Mouse (Mus musculus) limb, embryonic 14.5 days (tissue): ENCODE results near the gene Rab3a. TPM values are rescaled to one million over a fixed set of nuclear protein-coding genes. Genes with fewer than 3 reads are reported as not detected.

Source experiments
- ATAC-seq: fragments of 200-750 bp; cut with Nextera tagmentation; 2 replicates; pipeline ENCODE4 v1.8.0; 2017; ENCODE audit warnings: low read depth, moderate number of reproducible peaks, moderate TSS enrichment; ENCODE audit not compliant: low FRiP score
- DNase-seq: peaks from one replicate; pipeline ENCODE4 v3.0.0-alpha.2; 2015; ENCODE audit warnings: low spot score
- H3K27ac ChIP-seq: fragments of 300-500 bp; sonication (generic); replicated peaks from 2 replicates; pipeline ENCODE4 v1.5.1; 2014; ENCODE audit warnings: low read depth, mild to moderate bottlenecking, low read length, moderate library complexity, mixed read lengths
- H3K27me3 ChIP-seq: fragments of 300-500 bp; sonication (generic); 2 replicates; pipeline ENCODE4 v1.6.1; 2014; ENCODE audit warnings: low read length, mixed read lengths; ENCODE audit not compliant: control insufficient read depth, insufficient read depth
- H3K36me3 ChIP-seq: fragments of 300-500 bp; sonication (generic); 2 replicates; pipeline ENCODE4 v1.6.1; 2014; ENCODE audit warnings: mild to moderate bottlenecking, low read length, moderate library complexity, mixed read lengths; ENCODE audit not compliant: control insufficient read depth, insufficient read depth
- H3K4me1 ChIP-seq: fragments of 300-500 bp; sonication (generic); 2 replicates; pipeline ENCODE4 v1.6.1; 2014; ENCODE audit warnings: antibody characterized with exemption, low read length, mixed read lengths; ENCODE audit not compliant: control insufficient read depth, insufficient read depth
- H3K4me2 ChIP-seq: fragments of 300-500 bp; sonication (generic); replicated peaks from 2 replicates; pipeline ENCODE4 v1.6.1; 2014; ENCODE audit warnings: low read depth, mild to moderate bottlenecking, low read length, moderate library complexity; ENCODE audit not compliant: severe bottlenecking
- H3K4me3 ChIP-seq: fragments of 300-500 bp; sonication (generic); replicated peaks from 2 replicates; pipeline ENCODE4 v1.5.1; 2014; ENCODE audit warnings: low read length
- H3K9ac ChIP-seq: fragments of 300-500 bp; sonication (generic); 2 replicates; pipeline ENCODE4 v1.6.1; 2014; ENCODE audit warnings: mild to moderate bottlenecking, low read depth, low read length, moderate library complexity; ENCODE audit not compliant: severe bottlenecking
- H3K9me3 ChIP-seq: fragments of 300-500 bp; sonication (generic); 2 replicates; pipeline ENCODE4 v1.6.1; 2016; ENCODE audit warnings: low read length; ENCODE audit not compliant: control insufficient read depth
- POLR2A ChIP-seq: fragments of 200-500 bp; IDR thresholded peaks from 2 replicates; pipeline ENCODE4 v1.8.0; 2012; ENCODE audit warnings: inconsistent platforms, mild to moderate bottlenecking, moderate library complexity, borderline replicate concordance; ENCODE audit not compliant: insufficient read depth, insufficient read length; ENCODE audit errors: extremely low read depth
- WGBS: fragments of 180-500 bp; shearing (Covaris S2); extraction: QIAGEN DNeasy Blood & Tissue Kit; methylation state at CpG from one replicate; pipeline ENCODE4 v1.1.7; 2014; 5-methylcytosine and 5-hydroxymethylcytosine counted together
- polyA plus RNA-seq, 2 experiments: library from polyadenylated mRNA; depleted of rRNA in 1 of 2; stranded (reverse) in 1 of 2; unstranded in 1 of 2; fragments of >200 nt; fragmentation: Nextera tagmentation in 1 of 2; extraction: Ambion mirVana in 1 of 2; gene quantifications; 2 replicates each; pipeline versions ENCODE4 v1.2.1 to v1.2.3; 2012 to 2014

Gene Rab3a
- polyA plus RNA-seq, 2 experiments, result 20.1 to 27.2 TPM

DNA sequence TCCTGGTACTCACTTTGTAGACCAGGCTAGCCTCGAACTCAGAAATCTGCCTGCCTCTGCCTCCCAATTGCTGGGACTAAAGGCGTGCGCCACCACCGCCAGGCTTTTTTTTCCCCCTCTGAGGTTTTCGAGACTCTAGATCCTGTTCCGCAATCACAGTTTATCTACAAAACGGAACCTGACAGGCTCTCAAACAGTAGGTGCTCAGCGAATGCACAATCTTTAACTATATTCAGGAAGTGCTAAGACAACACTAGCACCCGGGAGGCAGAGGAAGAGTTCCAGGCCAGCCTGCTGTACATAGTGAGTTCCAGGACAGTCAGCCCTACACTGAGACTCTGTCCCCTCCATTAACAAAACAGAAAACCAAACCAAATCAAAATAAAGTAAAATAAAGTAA, 10.8 kb downstream of the Rab3a start:
- Histone ChIP-seq H3K4me3 (peak overlapping the region; percentile 44; the same call in 1 of the 2 replicates), H3K36me3 (peaks cover 20% of the 10 kb centered on the region), H3K4me2 (peak overlapping the region; percentile 88), H3K9ac (peak overlapping the region; percentile 55), H3K27ac (no peak overlapping the region), H3K9me3 (no peaks in the 10 kb centered on the region), H3K4me1 (peaks cover 16% of the 10 kb centered on the region), H3K27me3 (no peaks in the 10 kb centered on the region)
- ATAC-seq, result no peak
- no peak for DNase-seq
- WGBS, result 84% methylated on average over 9 of the region's 9 CpGs
- no peak for TF ChIP-seq POLR2A

DNA sequence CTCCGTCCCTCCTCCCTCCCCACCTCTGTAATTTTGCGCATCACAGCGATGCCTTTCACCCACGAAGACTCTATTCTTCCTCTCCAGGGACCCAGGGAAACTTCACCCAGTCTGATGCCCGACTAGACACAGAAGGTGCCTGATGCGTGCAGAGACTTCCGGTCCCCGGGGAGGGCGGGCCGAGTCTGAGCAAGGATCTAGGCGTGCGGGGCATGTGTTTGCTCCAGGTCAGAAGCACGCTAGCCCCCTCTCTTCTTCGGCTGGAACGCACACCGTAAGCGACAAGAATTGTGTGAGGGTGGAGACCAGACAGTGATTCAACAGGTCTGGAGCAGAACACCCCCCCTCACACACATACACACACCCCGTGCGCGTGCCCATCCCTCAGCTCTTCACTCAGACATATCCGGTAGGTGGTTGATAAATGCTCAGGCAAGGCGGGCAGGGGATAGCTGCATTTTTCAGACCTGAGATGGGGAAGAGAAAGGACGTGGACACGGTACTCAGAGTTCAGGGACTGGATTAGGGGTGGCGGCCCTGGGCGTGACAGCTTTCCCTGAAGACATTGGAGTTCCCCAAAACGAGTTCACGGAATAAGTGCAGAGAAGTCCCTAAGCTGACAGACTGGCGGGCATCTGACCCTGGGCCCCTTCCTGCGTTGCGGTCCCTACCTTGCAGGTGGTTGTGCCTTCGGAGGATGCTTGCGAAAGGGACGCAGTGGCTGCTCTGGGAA, 11.5 kb downstream of the Rab3a start:
- peaks cover 15% of the 10 kb centered on the region; the same call in 1 of the 2 replicates for H3K4me1 ChIP-seq
- no peak for TF ChIP-seq POLR2A
- H3K9me3 ChIP-seq, result no peaks in the 10 kb centered on the region
- H3K9ac ChIP-seq, result peak overlapping the region; percentile 55
- DNase-seq, result no peak
- peak overlapping the region; percentile 88 for H3K4me2 ChIP-seq
- no peak overlapping the region for H3K27ac ChIP-seq
- no peak for ATAC-seq
- 1% methylated on average over 34 of the region's 34 CpGs for WGBS
- peaks cover 26% of the 10 kb centered on the region for H3K36me3 ChIP-seq
- peak overlapping the region; percentile 44 for H3K4me3 ChIP-seq
- no peaks in the 10 kb centered on the region for H3K27me3 ChIP-seq

DNA sequence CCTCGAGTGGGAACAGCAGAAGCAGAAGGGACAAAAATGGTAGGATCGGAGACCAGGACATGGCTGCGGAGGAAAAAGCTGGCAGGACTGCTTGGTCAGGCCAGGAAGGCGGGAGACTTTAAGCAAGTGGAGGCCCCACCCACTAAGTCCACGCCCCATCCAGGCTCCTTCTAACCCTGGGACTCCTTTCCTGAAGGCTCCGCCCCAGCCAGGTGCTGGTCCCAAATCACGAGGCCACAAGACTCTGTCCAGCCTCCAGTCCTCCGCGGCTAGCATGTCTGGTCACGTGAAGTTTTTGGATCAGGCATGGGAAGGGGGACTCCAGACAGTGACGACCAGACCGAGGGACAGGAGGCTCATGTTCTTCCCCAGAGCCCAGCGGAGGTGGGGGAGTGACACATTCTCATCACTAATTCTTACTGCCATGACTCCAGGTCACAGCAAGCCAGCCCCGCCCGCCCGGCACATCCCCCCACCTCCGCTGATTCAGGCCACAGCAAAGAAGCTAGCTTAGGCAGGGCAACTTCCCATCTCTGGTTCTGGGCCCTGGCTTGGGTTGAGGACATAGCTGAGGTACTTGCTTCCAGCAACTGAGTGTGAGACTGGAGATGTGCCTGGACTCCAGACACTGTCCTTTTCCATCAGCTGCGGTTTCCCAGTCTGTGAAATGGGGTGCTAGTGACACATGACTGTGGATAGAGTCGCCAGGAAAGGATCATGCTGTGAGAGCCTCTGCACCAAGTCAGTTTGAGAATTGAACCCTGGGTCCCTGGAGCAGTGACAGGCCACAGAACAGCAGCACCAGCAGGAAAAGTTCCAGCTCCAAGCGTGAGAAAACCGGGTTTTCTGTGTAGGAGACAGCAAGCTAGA, 12.3 kb downstream of the Rab3a start:
- DNase-seq, result peak; percentile 79
- Histone ChIP-seq H3K36me3 (peaks cover 35% of the 10 kb centered on the region), H3K4me1 (peaks cover 15% of the 10 kb centered on the region; the same call in 1 of the 2 replicates), H3K27ac (no peak overlapping the region), H3K4me3 (peak overlapping the region; percentile 44), H3K27me3 (no peaks in the 10 kb centered on the region), H3K9me3 (no peaks in the 10 kb centered on the region), H3K9ac (peak overlapping the region; percentile 55), H3K4me2 (peak overlapping the region; percentile 88)
- WGBS, result 7% methylated on average over 21 of the region's 21 CpGs
- peak; percentile 53 for ATAC-seq
- TF ChIP-seq POLR2A, result 0 out of 2 replicates have a peak, but pooled peaks have one; percentile 39

DNA sequence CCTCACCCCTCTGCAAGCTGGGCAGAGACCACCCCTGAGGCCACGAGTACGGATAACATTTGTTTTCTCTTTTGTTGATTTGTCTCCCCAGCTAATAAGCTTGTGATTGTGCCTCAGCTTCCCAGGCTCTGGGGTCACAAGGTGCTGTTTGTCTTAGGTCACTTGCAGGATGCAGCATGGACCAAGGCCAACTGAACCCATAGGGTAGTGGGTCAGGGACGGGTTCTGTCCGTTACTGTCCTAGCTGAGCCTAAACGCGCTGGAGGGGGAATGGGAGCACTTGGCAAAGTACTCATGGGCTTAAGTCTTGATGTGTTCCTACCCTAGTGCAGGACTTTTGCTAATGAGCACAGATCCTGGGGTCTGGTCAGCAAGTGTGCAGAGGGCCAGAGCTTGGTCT, 13.0 kb downstream of the Rab3a start:
- H3K9ac ChIP-seq, result no peak overlapping the region
- H3K27me3 ChIP-seq, result no peaks in the 10 kb centered on the region
- no peak for DNase-seq
- peaks cover 15% of the 10 kb centered on the region; the same call in 1 of the 2 replicates for H3K4me1 ChIP-seq
- no peak for TF ChIP-seq POLR2A
- H3K4me2 ChIP-seq, result no peak overlapping the region
- no peak overlapping the region for H3K4me3 ChIP-seq
- ATAC-seq, result no peak
- 81% methylated on average over 6 of the region's 6 CpGs for WGBS
- no peaks in the 10 kb centered on the region for H3K9me3 ChIP-seq
- H3K27ac ChIP-seq, result no peak overlapping the region
- peaks cover 41% of the 10 kb centered on the region for H3K36me3 ChIP-seq

DNA sequence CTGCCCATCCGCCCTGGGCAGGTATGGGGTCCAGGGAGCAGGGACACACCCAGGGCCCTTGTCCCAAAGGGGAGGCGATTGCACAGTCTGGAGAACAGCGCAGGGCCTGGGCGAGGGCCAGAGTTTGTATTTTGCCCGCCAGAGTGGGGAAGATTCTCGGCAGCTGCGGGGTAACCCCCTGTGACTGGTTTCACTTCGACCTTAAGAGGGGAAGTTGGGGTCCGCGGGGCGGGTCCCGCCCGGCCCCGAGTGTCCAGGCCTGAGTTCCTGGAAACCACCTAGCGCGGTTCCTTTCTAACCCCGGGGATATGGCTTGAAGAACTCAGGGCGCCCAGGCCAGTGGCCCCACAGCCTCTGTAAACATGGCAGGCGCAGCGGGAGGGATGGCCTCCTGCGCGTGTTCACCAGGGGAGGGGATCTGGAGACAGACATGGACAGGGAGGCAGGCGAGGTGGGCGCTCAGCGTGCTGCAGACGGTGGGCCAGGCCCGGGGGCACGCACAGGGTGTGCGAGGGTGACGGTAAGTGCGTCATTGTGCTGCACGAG, 13.8 kb downstream of the Rab3a start:
- Histone ChIP-seq H3K27me3 (no peaks in the 10 kb centered on the region), H3K4me2 (no peak overlapping the region), H3K4me3 (no peak overlapping the region), H3K9ac (no peak overlapping the region), H3K4me1 (peaks cover 17% of the 10 kb centered on the region), H3K36me3 (peaks cover 50% of the 10 kb centered on the region), H3K27ac (no peak overlapping the region), H3K9me3 (no peaks in the 10 kb centered on the region)
- no peak for ATAC-seq
- DNase-seq, result no peak
- whole genome bisulfite sequencing, result 96% methylated on average over 32 of the region's 32 CpGs
- TF ChIP-seq POLR2A, result no peak
